In genomic region chr11:69150444-69150843, GRCm38 (mm10) we compare ENCODE assay signal across 7 mouse cellular contexts. TPM values are rescaled to one million over a fixed set of nuclear protein-coding genes. Genes with fewer than 3 reads are reported as not detected.
A peak's percentile ranks its signal among the peaks of the same experiment; 100 is the strongest.
DNase-seq lines count a peak whose midpoint lies in the region; ATAC-seq and TF ChIP-seq lines count a peak whose summit lies in the region.

No protein-coding gene starts in this region.

- H3K27me3 ChIP-seq in forebrain, embryonic 10.5 days (ENCODE audit: poor library complexity, severe bottlenecking): peaks cover 31% of the 10 kb centered on the region
- H3K27me3 ChIP-seq in hindbrain, embryonic 10.5 days (ENCODE audit: insufficient read depth, poor library complexity, severe bottlenecking): peaks cover 38% of the 10 kb centered on the region
- H3K27me3 ChIP-seq in small intestine, adult 2 months (ENCODE audit: control insufficient read depth, insufficient read depth, low read length): peaks cover 5% of the 10 kb centered on the region; the same call in 1 of the 2 replicates

- no peak for TF ChIP-seq POLR2A in small intestine, adult 2 months (IDR thresholded peaks at IDR 0.05; ENCODE audit: low read depth, low read length)

- H3K4me3 ChIP-seq in forebrain, embryonic 10.5 days: peak overlapping the region; percentile 38
- H3K4me3 ChIP-seq in hindbrain, embryonic 10.5 days: peak overlapping the region; percentile 34
- H3K4me3 ChIP-seq in small intestine, adult 2 months (ENCODE audit: low read depth, low read length): peak overlapping the region; percentile 7

- peak; percentile 57; the same call in 1 of the 2 replicates for TF ChIP-seq CTCF in small intestine, adult 2 months (IDR thresholded peaks at IDR 0.05; ENCODE audit: extremely low read depth, insufficient read length, insufficient replicate concordance, low read depth, low read length)

- no peaks in the 10 kb centered on the region for H3K9me3 ChIP-seq in forebrain, embryonic 10.5 days
- H3K9me3 ChIP-seq in hindbrain, embryonic 10.5 days: no peaks in the 10 kb centered on the region

- H3K36me3 ChIP-seq in forebrain, embryonic 10.5 days (replicated peaks): no peaks in the 10 kb centered on the region
- H3K36me3 ChIP-seq in hindbrain, embryonic 10.5 days: no peaks in the 10 kb centered on the region
- H3K36me3 ChIP-seq in small intestine, adult 2 months (ENCODE audit: control insufficient read depth, insufficient read depth, low read length): no peaks in the 10 kb centered on the region

- H3K27ac ChIP-seq in forebrain, embryonic 10.5 days: no peak overlapping the region
- no peak overlapping the region for H3K27ac ChIP-seq in hindbrain, embryonic 10.5 days
- H3K27ac ChIP-seq in small intestine, adult 2 months (ENCODE audit: insufficient read depth, low read depth, low read length): no peak overlapping the region

- H3K4me1 ChIP-seq in forebrain, embryonic 10.5 days: peaks cover 7% of the 10 kb centered on the region
- peaks cover 10% of the 10 kb centered on the region; the same call in 1 of the 2 replicates for H3K4me1 ChIP-seq in hindbrain, embryonic 10.5 days (replicated peaks)
- no peaks in the 10 kb centered on the region for H3K4me1 ChIP-seq in small intestine, adult 2 months (ENCODE audit: control insufficient read depth, insufficient read depth, insufficient read length, low read length)

- WGBS in forebrain, embryonic 10.5 days: 8% methylated on average over 7 of the region's 7 CpGs
- WGBS in hindbrain, embryonic 10.5 days: 6% methylated on average over 7 of the region's 7 CpGs
- 4% methylated on average over 7 of the region's 7 CpGs for WGBS in small intestine, adult 2 months

- ATAC-seq in megakaryocyte, adult 5-6 weeks (ENCODE audit: poor library complexity, severe bottlenecking): peak; percentile 47; the same call in 1 of the 2 replicates

- peak; percentile 80 for DNase-seq in NIH3T3 (ENCODE audit: low read depth)
- peak; percentile 67 for DNase-seq in c-Kit-positive CD71-negative TER-119-negative erythroid progenitor cells, embryonic 14.5 days (ENCODE audit: low read depth)
- peak; percentile 55 for DNase-seq in forebrain, embryonic 10.5 days (ENCODE audit: extremely low spot score, low spot score)
- peak; percentile 63 for DNase-seq in hindbrain, embryonic 10.5 days (ENCODE audit: low spot score)
- peak; percentile 54 to 67 for DNase-seq in layer of hippocampus, postnatal 36 days

RNA-seq across cellular contexts. Expression of gene Alox12b, which starts 6.3 kb away (rescaled TPM):
- polyA plus RNA-seq in forebrain, embryonic 10.5 days (2016; fragmentation: Nextera tagmentation; extraction: Ambion mirVana): 0.05 TPM in 1 of 2 replicates, not detected in the other
- not detected in 2 replicates for polyA plus RNA-seq in hindbrain, embryonic 10.5 days (2016; fragmentation: Nextera tagmentation; extraction: Ambion mirVana)
- total RNA-seq in layer of hippocampus, postnatal 36 days (2021): 1 to 10 TPM; 5.8 to 7.4 TPM
- not detected in 2 replicates for total RNA-seq in megakaryocyte, adult 5-6 weeks (2015)
- not detected in 2 replicates for total RNA-seq in megakaryocyte, adult 5-6 weeks (2017)
- polyA plus RNA-seq in small intestine, adult 2 months (2012; rRNA removed): not detected in 2 replicates

RNA-seq across cellular contexts. Expression of gene Aloxe3, which starts 24.7 kb away (rescaled TPM):
- 0.26 and 0.28 TPM in 2 replicates for polyA plus RNA-seq in forebrain, embryonic 10.5 days (2016; fragmentation: Nextera tagmentation; extraction: Ambion mirVana)
- 0.22 TPM in 1 of 2 replicates, not detected in the other for polyA plus RNA-seq in hindbrain, embryonic 10.5 days (2016; fragmentation: Nextera tagmentation; extraction: Ambion mirVana)
- total RNA-seq in layer of hippocampus, postnatal 36 days (2021): 1 to 10 TPM; 6.6 to 6.9 TPM
- 0.18 TPM in 1 of 2 replicates, not detected in the other for total RNA-seq in megakaryocyte, adult 5-6 weeks (2015)
- not detected in 2 replicates for total RNA-seq in megakaryocyte, adult 5-6 weeks (2017)
- 0.13 and 1.2 TPM in 2 replicates for polyA plus RNA-seq in small intestine, adult 2 months (2012; rRNA removed)

RNA-seq across cellular contexts. Expression of gene 9130213A22Rik, which starts 28.1 kb away (rescaled TPM):
- polyA plus RNA-seq in forebrain, embryonic 10.5 days (2016; fragmentation: Nextera tagmentation; extraction: Ambion mirVana): 0.11 and 0.16 TPM in 2 replicates
- 0.13 TPM in 1 of 2 replicates, not detected in the other for polyA plus RNA-seq in hindbrain, embryonic 10.5 days (2016; fragmentation: Nextera tagmentation; extraction: Ambion mirVana)
- total RNA-seq in layer of hippocampus, postnatal 36 days (2021): 1 to 10 TPM in 1 of 2 experiments, under 1 TPM in 1; 0.96 to 1.2 TPM
- total RNA-seq in megakaryocyte, adult 5-6 weeks (2015): not detected in 2 replicates
- total RNA-seq in megakaryocyte, adult 5-6 weeks (2017): not detected in 2 replicates
- polyA plus RNA-seq in small intestine, adult 2 months (2012; rRNA removed): 0.29 and 0.38 TPM in 2 replicates

RNA-seq across cellular contexts. Expression of gene Hes7, which starts 30.2 kb away (rescaled TPM):
- polyA plus RNA-seq in forebrain, embryonic 10.5 days (2016; fragmentation: Nextera tagmentation; extraction: Ambion mirVana): 0.16 and 0.17 TPM in 2 replicates
- polyA plus RNA-seq in hindbrain, embryonic 10.5 days (2016; fragmentation: Nextera tagmentation; extraction: Ambion mirVana): 0.14 and 0.48 TPM in 2 replicates
- total RNA-seq in layer of hippocampus, postnatal 36 days (2021): 1 to 10 TPM in 1 of 2 experiments, under 1 TPM in 1; 0.68 to 1.1 TPM
- total RNA-seq in megakaryocyte, adult 5-6 weeks (2015): not detected in 2 replicates
- not detected in 2 replicates for total RNA-seq in megakaryocyte, adult 5-6 weeks (2017)
- polyA plus RNA-seq in small intestine, adult 2 months (2012; rRNA removed): 1.1 and 1.7 TPM in 2 replicates

RNA-seq across cellular contexts. Expression of gene Alox8, which starts 47.2 kb away (rescaled TPM):
- 0.10 TPM in 1 of 2 replicates, not detected in the other for polyA plus RNA-seq in forebrain, embryonic 10.5 days (2016; fragmentation: Nextera tagmentation; extraction: Ambion mirVana)
- 0.10 TPM in 1 of 2 replicates, not detected in the other for polyA plus RNA-seq in hindbrain, embryonic 10.5 days (2016; fragmentation: Nextera tagmentation; extraction: Ambion mirVana)
- total RNA-seq in layer of hippocampus, postnatal 36 days (2021): 1 to 10 TPM; 5.8 to 7.2 TPM
- total RNA-seq in megakaryocyte, adult 5-6 weeks (2015): 1.3 and 1.5 TPM in 2 replicates
- 1.8 and 2.0 TPM in 2 replicates for total RNA-seq in megakaryocyte, adult 5-6 weeks (2017)
- polyA plus RNA-seq in small intestine, adult 2 months (2012; rRNA removed): 0.15 TPM in 1 of 2 replicates, not detected in the other
